Mouse (Mus musculus): ENCODE results near the gene Phf5a. TPM values are rescaled to one million over a fixed set of nuclear protein-coding genes. Genes with fewer than 3 reads are reported as not detected.

Phf5a gene
- polyA plus RNA-seq, 1 experiment: 96.7 TPM

DNA sequence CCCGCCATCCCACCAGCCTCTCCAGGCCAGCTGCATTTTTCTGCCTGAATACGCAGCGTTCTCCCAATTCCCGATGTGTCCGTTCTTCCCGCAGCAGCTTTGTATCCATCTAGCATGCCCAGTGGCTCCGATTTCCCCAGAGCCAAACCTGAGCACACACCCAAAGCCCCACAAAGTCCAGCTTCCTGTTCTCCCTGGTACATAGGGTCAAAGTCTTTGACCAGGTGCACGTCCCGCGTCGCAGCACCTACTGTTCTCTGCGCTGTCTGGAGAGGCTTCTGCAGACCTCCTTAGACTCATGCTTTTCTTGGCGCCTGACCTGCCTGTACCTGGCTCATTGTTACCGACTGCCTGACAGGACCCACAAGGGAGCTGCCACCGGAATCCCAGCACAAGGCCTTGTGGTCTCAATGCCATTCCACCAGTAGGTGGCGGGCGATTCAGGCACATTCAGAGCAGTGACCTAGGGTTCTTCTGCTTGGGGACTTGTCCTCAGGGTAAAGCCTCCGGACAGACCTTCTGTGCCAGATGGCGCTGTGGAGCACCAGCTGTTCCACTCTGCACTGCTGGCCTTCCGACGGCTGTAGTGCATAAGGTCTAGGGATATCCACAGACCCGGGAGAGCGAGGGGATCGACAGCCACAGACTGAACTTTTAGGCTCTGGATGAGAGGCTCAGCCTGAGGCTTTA lies 40.4 kb downstream of the Phf5a start:
- 0 out of 2 replicates have a peak, but pooled peaks cover 1% of the 10 kb centered on the region for H3K4me1 ChIP-seq (ENCODE audit: control insufficient read depth, insufficient read depth, low read length)
- no peak overlapping the region for H3K4me3 ChIP-seq (replicated peaks; ENCODE audit: control insufficient read depth, low read depth, low read length)
- WGBS: 19% methylated on average over 24 of the region's 24 CpGs
- no peak overlapping the region for H3K27ac ChIP-seq (ENCODE audit: control insufficient read depth, insufficient read depth, low read depth, low read length, poor library complexity)
- peak; percentile 98 for TF ChIP-seq CTCF (IDR thresholded peaks at IDR 0.05; ENCODE audit: control insufficient read depth, insufficient read depth, low read length)
- TF ChIP-seq POLR2A (IDR thresholded peaks at IDR 0.05; ENCODE audit: borderline replicate concordance, control insufficient read depth, low read depth, low read length): no peak

DNA sequence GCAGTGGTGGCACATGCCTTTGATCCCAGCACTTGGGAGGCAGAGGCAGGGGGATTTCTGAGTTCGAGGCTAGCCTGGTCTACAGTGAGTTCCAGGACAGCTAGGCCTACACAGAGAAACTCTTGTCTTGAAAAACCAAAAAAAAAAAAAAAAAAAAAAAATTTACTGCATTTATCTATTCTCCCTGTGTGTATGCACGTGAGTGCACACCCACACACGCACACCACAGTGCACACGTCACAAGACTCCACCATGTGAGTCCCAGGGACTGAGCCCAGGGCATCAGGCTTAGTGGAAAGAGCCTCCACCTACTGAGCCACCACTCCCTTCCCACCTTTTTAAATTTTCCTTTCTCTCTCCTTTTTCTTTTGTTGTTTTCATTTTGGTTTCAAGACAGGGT lies 41.2 kb downstream of the Phf5a start:
- TF ChIP-seq CTCF (IDR thresholded peaks at IDR 0.05; ENCODE audit: control insufficient read depth, insufficient read depth, low read length) (no peak), POLR2A (IDR thresholded peaks at IDR 0.05; ENCODE audit: borderline replicate concordance, control insufficient read depth, low read depth, low read length) (no peak)
- 75% methylated on average over 4 of the region's 4 CpGs for WGBS
- 0 out of 2 replicates have a peak, but pooled peaks cover 1% of the 10 kb centered on the region for H3K4me1 ChIP-seq (ENCODE audit: control insufficient read depth, insufficient read depth, low read length)
- no peak overlapping the region for H3K4me3 ChIP-seq (replicated peaks; ENCODE audit: control insufficient read depth, low read depth, low read length)
- H3K27ac ChIP-seq (ENCODE audit: control insufficient read depth, insufficient read depth, low read depth, low read length, poor library complexity): no peak overlapping the region

DNA sequence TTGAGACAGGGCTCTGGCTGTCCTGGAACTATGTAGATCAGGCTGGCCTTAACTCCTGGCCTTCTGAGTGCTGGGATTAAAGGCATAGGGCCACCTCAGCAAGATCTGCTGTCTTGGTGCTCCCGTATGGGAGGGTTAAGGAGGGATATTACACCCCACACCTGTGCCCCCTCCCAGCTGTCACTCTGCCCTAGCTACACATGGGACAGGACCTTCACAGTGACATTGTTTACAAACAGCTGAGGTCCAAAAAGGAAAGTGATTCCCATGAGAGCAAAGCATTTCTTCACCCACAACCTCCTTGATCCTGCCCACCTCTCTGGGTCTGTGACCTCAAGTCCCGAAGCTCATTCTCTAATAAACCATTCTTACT lies 42.5 kb downstream of the Phf5a start:
- Histone ChIP-seq H3K4me3 (replicated peaks; ENCODE audit: control insufficient read depth, low read depth, low read length) (no peak overlapping the region), H3K27ac (ENCODE audit: control insufficient read depth, insufficient read depth, low read depth, low read length, poor library complexity) (no peak overlapping the region), H3K4me1 (ENCODE audit: control insufficient read depth, insufficient read depth, low read length) (0 out of 2 replicates have a peak, but pooled peaks cover 1% of the 10 kb centered on the region)
- whole genome bisulfite sequencing: 68% methylated on average over 2 of the region's 2 CpGs
- TF ChIP-seq POLR2A (IDR thresholded peaks at IDR 0.05; ENCODE audit: borderline replicate concordance, control insufficient read depth, low read depth, low read length) (no peak), CTCF (IDR thresholded peaks at IDR 0.05; ENCODE audit: control insufficient read depth, insufficient read depth, low read length) (no peak)

DNA sequence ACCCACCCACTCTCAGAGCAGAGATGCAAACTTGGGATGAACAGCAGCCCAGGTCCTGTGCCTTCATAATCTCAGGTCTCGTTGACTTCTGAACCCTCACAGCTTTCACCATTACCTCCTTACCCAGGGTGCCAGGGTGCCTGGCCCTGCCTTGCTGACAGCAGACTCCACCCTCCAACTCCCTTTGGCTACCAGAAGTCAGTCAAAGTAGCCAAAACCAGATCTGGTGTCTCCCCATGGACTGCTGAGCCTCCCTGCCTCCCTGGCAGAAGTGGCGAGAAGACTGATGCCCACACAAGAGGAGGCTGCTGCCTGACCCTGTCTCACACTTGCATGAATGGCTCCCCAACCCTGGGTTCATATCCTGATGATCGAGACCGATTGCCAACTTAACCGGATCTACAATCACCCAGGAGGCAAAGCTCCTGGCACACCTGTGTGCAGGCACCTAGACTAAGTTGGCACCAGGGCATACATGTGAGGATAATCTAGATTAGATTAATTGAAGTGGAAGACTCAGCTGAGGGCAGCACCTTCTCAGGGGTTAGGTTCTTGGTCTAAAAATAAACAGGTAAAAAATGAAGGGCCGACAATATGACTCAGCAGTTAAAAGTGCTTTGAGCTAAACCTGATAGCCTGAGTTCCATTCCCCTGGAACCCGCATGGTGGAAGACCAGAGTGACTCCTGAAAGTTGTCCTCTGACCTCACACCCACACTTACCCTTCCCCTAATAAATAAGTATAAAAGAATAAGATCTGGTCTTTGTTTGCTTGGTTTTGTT lies 43.1 kb downstream of the Phf5a start:
- Histone ChIP-seq H3K27ac (ENCODE audit: control insufficient read depth, insufficient read depth, low read depth, low read length, poor library complexity) (no peak overlapping the region), H3K4me1 (ENCODE audit: control insufficient read depth, insufficient read depth, low read length) (0 out of 2 replicates have a peak, but pooled peaks cover 1% of the 10 kb centered on the region), H3K4me3 (replicated peaks; ENCODE audit: control insufficient read depth, low read depth, low read length) (no peak overlapping the region)
- WGBS: 72% methylated on average over 7 of the region's 7 CpGs
- TF ChIP-seq CTCF (IDR thresholded peaks at IDR 0.05; ENCODE audit: control insufficient read depth, insufficient read depth, low read length) (no peak), POLR2A (IDR thresholded peaks at IDR 0.05; ENCODE audit: borderline replicate concordance, control insufficient read depth, low read depth, low read length) (no peak)

DNA sequence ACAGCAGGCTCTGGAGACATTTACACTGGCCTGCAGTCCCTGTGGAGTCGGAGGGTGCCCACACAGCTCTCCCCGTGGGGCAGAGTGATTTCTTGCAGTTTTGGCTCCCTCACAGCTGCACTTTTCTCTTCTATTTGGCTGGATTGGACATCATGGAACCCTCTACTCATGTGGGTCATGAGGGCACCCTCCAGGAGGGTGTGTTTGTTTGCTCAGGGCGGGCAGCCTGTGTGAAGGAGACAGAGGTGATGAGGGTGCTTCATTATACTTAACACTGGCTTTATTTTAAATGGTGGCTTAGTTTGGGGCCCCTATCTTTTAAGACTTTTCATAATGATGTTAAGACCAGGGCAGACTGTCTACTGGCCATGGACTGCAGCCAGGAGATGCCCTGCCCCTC lies 46.9 kb downstream of the Phf5a start:
- WGBS: 75% methylated on average over 3 of the region's 3 CpGs
- TF ChIP-seq POLR2A (IDR thresholded peaks at IDR 0.05; ENCODE audit: borderline replicate concordance, control insufficient read depth, low read depth, low read length) (no peak), CTCF (IDR thresholded peaks at IDR 0.05; ENCODE audit: control insufficient read depth, insufficient read depth, low read length) (no peak)
- H3K4me1 ChIP-seq (ENCODE audit: control insufficient read depth, insufficient read depth, low read length): no peaks in the 10 kb centered on the region
- H3K4me3 ChIP-seq (replicated peaks; ENCODE audit: control insufficient read depth, low read depth, low read length): no peak overlapping the region
- H3K27ac ChIP-seq (ENCODE audit: control insufficient read depth, insufficient read depth, low read depth, low read length, poor library complexity): no peak overlapping the region

DNA sequence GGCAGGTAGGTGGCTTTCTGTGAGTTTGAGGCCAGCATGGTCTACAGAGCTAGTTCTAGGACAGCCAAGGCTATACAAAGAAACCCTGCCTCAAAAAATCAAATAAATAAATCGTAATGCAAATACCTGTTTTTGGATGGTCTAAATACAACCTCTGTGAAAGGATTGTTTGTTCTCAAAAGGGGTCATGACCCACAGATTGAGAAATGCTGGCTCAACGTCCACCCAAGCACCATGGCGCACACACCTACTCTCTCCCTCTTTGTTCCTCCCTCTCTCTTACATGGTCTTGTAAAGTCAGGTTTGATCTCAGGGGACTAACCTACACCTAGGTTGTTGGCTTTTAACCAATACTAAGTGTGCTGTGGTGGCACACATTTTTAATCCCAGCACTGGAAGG lies 49.1 kb downstream of the Phf5a start:
- no peak for TF ChIP-seq CTCF (IDR thresholded peaks at IDR 0.05; ENCODE audit: control insufficient read depth, insufficient read depth, low read length)
- no peak for TF ChIP-seq POLR2A (IDR thresholded peaks at IDR 0.05; ENCODE audit: borderline replicate concordance, control insufficient read depth, low read depth, low read length)
- Histone ChIP-seq H3K4me1 (ENCODE audit: control insufficient read depth, insufficient read depth, low read length) (no peaks in the 10 kb centered on the region), H3K27ac (ENCODE audit: control insufficient read depth, insufficient read depth, low read depth, low read length, poor library complexity) (no peak overlapping the region), H3K4me3 (replicated peaks; ENCODE audit: control insufficient read depth, low read depth, low read length) (no peak overlapping the region)
- whole genome bisulfite sequencing: 80% methylated on average over 3 of the region's 3 CpGs

DNA sequence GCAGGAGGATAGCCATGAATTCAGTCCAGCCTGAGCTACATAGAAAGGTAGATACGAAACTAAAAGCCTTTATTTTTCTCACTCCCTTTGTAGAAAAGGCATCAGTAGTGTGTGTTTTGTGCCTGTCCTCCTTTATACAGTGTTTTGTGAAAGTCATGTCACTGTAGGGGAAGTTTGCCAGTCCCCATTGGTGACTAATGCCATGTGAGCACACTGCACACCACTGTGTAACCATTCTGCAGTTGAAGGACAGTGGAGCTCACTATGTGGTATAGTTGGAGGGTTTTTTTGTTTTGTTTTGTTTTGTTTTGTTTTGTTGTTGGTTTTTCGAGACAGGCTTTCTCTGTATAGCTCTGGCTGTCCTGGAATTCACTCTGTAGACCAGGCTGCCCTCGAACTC lies 53.3 kb downstream of the Phf5a start:
- 80% methylated on average over 3 of the region's 3 CpGs for WGBS
- TF ChIP-seq POLR2A (IDR thresholded peaks at IDR 0.05; ENCODE audit: borderline replicate concordance, control insufficient read depth, low read depth, low read length): no peak
- no peak for TF ChIP-seq CTCF (IDR thresholded peaks at IDR 0.05; ENCODE audit: control insufficient read depth, insufficient read depth, low read length)
- Histone ChIP-seq H3K27ac (ENCODE audit: control insufficient read depth, insufficient read depth, low read depth, low read length, poor library complexity) (no peak overlapping the region), H3K4me3 (replicated peaks; ENCODE audit: control insufficient read depth, low read depth, low read length) (no peak overlapping the region), H3K4me1 (ENCODE audit: control insufficient read depth, insufficient read depth, low read length) (no peaks in the 10 kb centered on the region)

DNA sequence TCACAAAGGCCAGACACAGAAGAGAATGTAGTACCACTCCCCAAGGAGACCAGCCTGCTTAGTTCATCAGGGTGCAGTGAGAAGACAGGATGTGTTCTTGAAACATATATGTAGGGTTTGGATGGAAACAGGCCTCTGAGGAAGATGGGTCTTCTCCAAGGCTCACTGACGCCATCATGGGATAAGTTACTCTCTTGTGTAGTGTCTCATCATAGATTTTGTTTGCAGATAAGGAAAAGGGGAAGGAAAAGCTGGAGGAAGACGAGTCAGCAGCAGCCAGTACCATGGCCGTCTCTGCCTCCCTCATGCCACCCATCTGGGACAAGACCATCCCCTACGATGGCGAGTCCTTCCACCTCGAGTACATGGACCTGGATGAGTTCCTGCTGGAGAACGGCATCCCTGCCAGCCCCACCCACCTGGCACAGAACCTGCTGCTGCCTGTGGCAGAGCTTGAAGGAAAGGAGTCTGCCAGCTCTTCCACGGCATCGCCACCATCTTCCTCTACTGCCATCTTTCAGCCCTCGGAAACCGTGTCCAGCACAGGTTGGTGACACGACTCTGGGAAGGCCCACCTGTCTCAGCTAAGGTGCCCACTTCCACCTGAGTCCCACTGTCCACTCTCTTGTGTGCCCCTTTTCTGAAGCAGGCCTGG lies 56.9 kb downstream of the Phf5a start:
- WGBS: 58% methylated on average over 12 of the region's 12 CpGs
- Histone ChIP-seq H3K4me1 (ENCODE audit: control insufficient read depth, insufficient read depth, low read length) (no peaks in the 10 kb centered on the region; the same call in 1 of the 2 replicates), H3K27ac (ENCODE audit: control insufficient read depth, insufficient read depth, low read depth, low read length, poor library complexity) (no peak overlapping the region), H3K4me3 (replicated peaks; ENCODE audit: control insufficient read depth, low read depth, low read length) (no peak overlapping the region)
- no peak for TF ChIP-seq CTCF (IDR thresholded peaks at IDR 0.05; ENCODE audit: control insufficient read depth, insufficient read depth, low read length)
- no peak for TF ChIP-seq POLR2A (IDR thresholded peaks at IDR 0.05; ENCODE audit: borderline replicate concordance, control insufficient read depth, low read depth, low read length)

Other genes starting within 250 kb of the Phf5a start
- 8.8 and 18.6 TPM in 2 replicates for gene L3mbtl2, start 208.0 kb downstream of the Phf5a start, polyA plus RNA-seq (2011; ENCODE audit: insufficient read depth, insufficient read length, low replicate concordance, missing spikeins)
- gene Chadl, start 174.6 kb downstream of the Phf5a start, polyA plus RNA-seq (2011; ENCODE audit: insufficient read depth, insufficient read length, low replicate concordance, missing spikeins): not detected in 2 replicates
- gene Zc3h7b, start 126.9 kb downstream of the Phf5a start, polyA plus RNA-seq (2011; ENCODE audit: insufficient read depth, insufficient read length, low replicate concordance, missing spikeins): 10.8 and 16.1 TPM in 2 replicates
- gene Rangap1, start 126.4 kb downstream of the Phf5a start, polyA plus RNA-seq (2011; ENCODE audit: insufficient read depth, insufficient read length, low replicate concordance, missing spikeins): 66.5 and 91.3 TPM in 2 replicates
- 6.4 and 16.2 TPM in 2 replicates for gene Tef, start 69.5 kb downstream of the Phf5a start, polyA plus RNA-seq (2011; ENCODE audit: insufficient read depth, insufficient read length, low replicate concordance, missing spikeins)
- gene Tob2, start 13.1 kb downstream of the Phf5a start, polyA plus RNA-seq (2011; ENCODE audit: insufficient read depth, insufficient read length, low replicate concordance, missing spikeins): 6.6 and 9.2 TPM in 2 replicates
- 41.0 and 71.1 TPM in 2 replicates for gene Aco2, start 398 bp upstream of the Phf5a start, polyA plus RNA-seq (2011; ENCODE audit: insufficient read depth, insufficient read length, low replicate concordance, missing spikeins)
- gene Polr3h, start 54.3 kb upstream of the Phf5a start, polyA plus RNA-seq (2011; ENCODE audit: insufficient read depth, insufficient read length, low replicate concordance, missing spikeins): 12.4 and 12.5 TPM in 2 replicates
- 0.80 TPM in 1 of 2 replicates, not detected in the other for gene Csdc2, start 64.8 kb upstream of the Phf5a start, polyA plus RNA-seq (2011; ENCODE audit: insufficient read depth, insufficient read length, low replicate concordance, missing spikeins)
- 23.1 and 51.8 TPM in 2 replicates for gene Pmm1, start 89.0 kb upstream of the Phf5a start, polyA plus RNA-seq (2011; ENCODE audit: insufficient read depth, insufficient read length, low replicate concordance, missing spikeins)
- gene 1700029P11Rik, start 108.6 kb upstream of the Phf5a start, polyA plus RNA-seq (2011; ENCODE audit: insufficient read depth, insufficient read length, low replicate concordance, missing spikeins): 3.0 TPM in 1 of 2 replicates, not detected in the other
- 60.8 and 96.2 TPM in 2 replicates for gene Xrcc6, start 115.9 kb upstream of the Phf5a start, polyA plus RNA-seq (2011; ENCODE audit: insufficient read depth, insufficient read length, low replicate concordance, missing spikeins)
- 12.5 and 22.7 TPM in 2 replicates for gene Desi1, start 162.0 kb upstream of the Phf5a start, polyA plus RNA-seq (2011; ENCODE audit: insufficient read depth, insufficient read length, low replicate concordance, missing spikeins)
- gene Snu13, start 175.7 kb upstream of the Phf5a start, polyA plus RNA-seq (2011; ENCODE audit: insufficient read depth, insufficient read length, low replicate concordance, missing spikeins): 119 and 144 TPM in 2 replicates
- gene 4930407I10Rik, start 187.2 kb upstream of the Phf5a start, polyA plus RNA-seq (2011; ENCODE audit: insufficient read depth, insufficient read length, low replicate concordance, missing spikeins): not detected in 2 replicates
- not detected in 2 replicates for gene Mei1, start 198.1 kb upstream of the Phf5a start, polyA plus RNA-seq (2011; ENCODE audit: insufficient read depth, insufficient read length, low replicate concordance, missing spikeins)

All from bone marrow, adult 2 months (tissue).